Mouse (Mus musculus): ENCODE data around the gene Usp17lc.
"Not testable (repeated sequence)": the region's sequence is repeated elsewhere in the genome, so short reads cannot be mapped to it uniquely, and the experiment has no call there.

Usp17lc gene

DNA sequence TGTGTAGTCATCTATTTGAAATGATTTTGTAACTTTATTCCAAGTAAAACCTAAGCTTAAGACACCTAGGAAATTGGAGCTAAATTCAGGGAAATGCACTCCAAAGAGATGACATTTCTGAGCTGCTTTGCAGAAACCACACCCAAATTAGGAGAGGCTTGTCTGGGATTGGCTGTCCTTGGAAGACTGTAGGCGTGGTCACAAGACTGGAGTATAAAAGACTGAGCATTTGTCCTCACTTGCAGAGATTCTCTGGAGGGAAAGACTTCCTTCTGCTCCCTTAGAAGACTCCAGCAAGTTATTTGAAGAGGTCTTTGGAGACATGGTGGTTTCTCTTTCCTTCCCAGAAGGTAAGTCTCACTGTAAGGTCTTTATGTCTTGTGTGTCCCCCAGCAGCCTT, at the start of gene Usp17lc:
Usp17lc (plus strand) TSS at position 301 of the 400 bp plus-strand sequence.
- ATAC-seq (ENCODE audit: insufficient number of reproducible peaks, low FRiP score, low TSS enrichment): not testable (repeated sequence)

DNA sequence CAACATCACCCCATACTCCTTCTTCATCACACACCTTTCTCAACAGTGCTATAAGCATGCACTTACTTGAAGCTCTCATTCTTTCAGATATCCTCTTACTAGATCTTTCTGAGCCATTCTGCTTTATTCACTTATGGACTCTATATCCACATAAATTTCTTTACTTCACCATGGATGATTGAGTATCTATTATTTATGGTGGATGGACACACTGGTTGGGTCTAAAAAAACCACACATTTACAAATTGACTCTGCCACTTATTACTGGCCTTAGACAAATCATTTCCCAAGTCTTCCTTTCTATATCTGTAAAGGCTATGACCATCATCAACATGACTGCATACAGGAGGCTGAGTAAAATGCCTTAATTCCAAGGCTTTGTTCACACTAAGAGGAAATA, 28.8 kb upstream of the Usp17lc start, which contains the start of gene Olfr603:
Olfr603 (minus strand) TSS at position 101 of the 400 bp plus-strand sequence.
- no peak for ATAC-seq (ENCODE audit: insufficient number of reproducible peaks, low FRiP score, low TSS enrichment)

DNA sequence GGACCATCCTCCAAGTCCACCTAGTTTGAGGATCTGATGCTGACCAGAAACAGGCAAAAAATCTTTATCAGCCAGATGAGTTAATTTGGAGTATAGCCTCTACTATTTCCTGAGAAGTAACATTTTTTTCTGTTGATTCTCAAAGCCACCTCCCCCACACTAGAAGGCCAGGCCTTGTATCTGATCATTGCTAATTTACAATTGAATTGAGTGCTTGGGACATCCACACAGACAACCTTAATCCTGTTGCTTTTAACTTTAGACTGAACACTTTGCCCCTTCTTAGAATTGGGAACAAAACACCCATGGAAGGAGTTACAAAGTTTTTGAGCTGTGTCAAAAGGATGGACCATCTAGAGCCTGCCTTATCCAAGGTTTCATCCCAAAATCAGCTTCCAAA, 17.1 kb upstream of the Usp17lc start:
- ATAC-seq (ENCODE audit: insufficient number of reproducible peaks, low FRiP score, low TSS enrichment): no peak

DNA sequence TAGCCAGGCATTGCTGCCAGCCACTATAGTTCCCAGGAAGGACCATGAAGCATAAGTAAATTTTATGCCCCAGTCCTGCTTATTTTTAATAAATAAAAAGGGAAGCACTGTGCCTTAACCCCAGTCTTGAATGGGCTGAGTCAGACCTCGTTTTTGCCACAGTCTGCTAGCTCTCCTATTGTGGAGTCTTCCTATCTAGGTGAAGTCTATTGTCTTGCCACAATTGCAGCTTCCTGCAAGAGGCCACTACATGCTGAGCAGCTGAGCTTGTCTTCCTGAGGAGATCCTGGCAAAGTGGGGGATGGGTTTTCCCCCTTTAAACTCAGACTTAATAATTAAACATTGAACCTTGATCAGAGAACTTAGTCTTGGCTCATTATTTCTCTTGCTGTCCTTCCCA, 15.9 kb upstream of the Usp17lc start:
- ATAC-seq (ENCODE audit: insufficient number of reproducible peaks, low FRiP score, low TSS enrichment): no peak

DNA sequence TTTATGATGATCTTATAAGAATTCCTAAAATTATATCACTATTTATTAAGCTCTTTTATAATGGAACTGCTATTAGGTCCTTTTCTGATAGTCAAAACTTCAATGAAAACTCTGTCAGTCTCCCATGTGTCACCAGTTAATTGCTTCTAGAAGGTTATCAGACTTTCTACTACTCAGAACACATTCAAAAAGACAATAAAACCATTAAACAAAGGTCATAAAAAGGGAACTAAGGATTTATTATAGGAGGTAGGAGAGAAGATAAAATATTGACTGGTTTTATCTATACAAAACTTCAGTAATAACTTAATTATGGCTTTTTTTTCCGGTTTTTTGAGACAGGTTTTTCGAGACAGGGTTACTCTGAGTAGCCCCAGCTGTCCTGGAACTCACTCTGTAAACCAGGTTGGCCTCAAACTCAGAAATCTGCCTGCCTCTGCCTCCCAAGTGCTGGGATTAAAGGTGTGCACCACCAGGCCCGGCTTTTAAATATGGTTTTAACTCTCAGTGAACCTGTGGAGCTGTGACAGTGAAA, 8.3 kb upstream of the Usp17lc start:
- not testable (repeated sequence) for ATAC-seq (ENCODE audit: insufficient number of reproducible peaks, low FRiP score, low TSS enrichment)

DNA sequence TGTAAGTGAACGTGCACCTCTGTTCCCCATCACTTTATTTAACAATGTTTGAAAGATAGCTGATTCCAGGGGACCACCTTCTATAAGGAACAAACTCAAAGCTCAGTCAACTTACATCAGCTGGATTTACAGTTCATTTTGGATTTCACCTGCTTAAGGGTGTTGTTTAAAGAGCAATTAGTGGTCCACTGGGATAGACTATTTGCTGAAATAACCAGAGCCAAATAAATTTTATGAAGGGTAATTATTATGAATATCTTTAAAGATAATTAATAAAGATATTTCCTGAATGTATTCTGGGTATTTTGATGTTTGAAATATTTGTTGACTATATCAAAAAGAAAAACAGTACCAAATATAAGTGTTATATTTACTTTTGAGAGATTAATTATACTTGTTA, 30.5 kb downstream of the Usp17lc start, which contains the start of gene Olfr605:
Olfr605 (minus strand) TSS at position 101 of the 400 bp plus-strand sequence.
- ATAC-seq (ENCODE audit: insufficient number of reproducible peaks, low FRiP score, low TSS enrichment): no peak

DNA sequence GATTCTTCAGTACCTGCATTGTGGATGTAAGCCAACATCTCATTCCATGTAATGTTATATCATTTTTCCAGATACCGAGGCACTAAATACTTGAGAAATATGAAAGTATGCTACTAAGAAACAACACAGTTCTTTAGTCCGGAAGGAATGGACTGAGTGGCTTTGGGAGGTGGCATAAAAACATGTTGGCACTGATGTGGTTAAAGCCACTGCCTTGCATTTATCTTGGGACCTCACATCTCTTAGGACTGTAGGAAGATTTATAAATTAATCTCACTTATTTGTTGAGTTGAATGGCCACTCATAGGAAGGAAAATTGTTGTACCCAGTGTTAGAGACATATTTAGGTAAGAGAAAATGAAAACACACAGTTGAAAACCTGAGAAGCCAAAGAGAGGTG, 33.9 kb downstream of the Usp17lc start, which contains the start of gene Olfr606:
Olfr606 (plus strand) TSS at position 301 of the 400 bp plus-strand sequence.
- no peak for ATAC-seq (ENCODE audit: insufficient number of reproducible peaks, low FRiP score, low TSS enrichment)

DNA sequence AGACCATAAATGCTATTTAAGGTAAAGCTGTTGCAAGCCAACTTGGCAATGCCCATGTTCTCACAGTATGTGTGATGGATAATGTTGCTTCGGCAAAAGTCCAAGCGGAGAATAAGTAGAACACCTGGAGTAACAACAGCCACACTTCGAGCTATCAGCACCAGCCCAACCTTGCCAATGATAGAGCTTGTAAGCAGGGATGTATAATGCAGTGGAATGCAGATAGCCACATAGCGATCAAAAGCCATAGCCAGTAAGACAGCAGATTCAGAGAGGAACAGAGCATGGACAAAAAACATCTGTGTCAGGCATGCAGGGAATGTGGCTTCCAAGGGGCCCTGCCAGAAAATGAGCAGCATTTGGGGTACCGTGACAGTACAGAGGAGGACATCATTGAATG, 45.7 kb downstream of the Usp17lc start:
- no peak for ATAC-seq (ENCODE audit: insufficient number of reproducible peaks, low FRiP score, low TSS enrichment)

All from cerebellum, adult (tissue).